ENCODE assay signal across 24 mouse cellular contexts in the genomic region with DNA sequence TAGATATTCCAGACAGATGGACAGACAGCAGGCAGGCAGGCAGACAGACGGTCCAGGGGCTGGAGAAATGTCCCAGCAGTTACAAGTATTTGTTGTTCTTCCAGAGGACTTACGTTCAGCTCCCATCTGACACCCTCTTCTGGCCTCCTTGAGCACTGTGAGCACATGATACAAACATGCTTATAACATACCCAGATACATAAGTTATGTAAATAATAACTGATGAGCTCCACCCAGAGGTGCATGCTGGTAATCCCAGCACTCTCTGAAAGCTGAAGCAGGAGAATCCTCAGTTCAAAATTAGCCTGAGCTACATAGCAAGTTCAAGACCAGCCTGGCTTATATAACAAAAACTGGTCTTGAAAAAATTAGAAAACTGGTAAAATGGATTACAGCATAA.
"Had no signal": no experiment of that assay in that cellular context is flagged by ENCODE, and none has a peak within 500 bp of the region (broad histone marks: within the 10 kb centered on the region; RNA-seq: fewer than 3 reads in every experiment).

No protein-coding gene starts in this region.

- ATAC-seq: hindbrain, embryonic 16.5 days; inflammation-experienced regulatory T-cells, adult 6 months; intestine, embryonic 15.5 days; intestine, postnatal 0 days; liver, embryonic 12.5 days had no signal

- DNase-seq: gastrocnemius, postnatal 14 days; gastrocnemius, postnatal 36 days; heart, adult 18-20 months; heart, postnatal 10 days; heart, postnatal 4 days; kidney, adult 18-20 months; kidney, adult 8-10 months; kidney, postnatal 10 days; kidney, postnatal 25 days; kidney, postnatal 4 days; layer of hippocampus, postnatal 36 days had no signal

- H3K4me2 ChIP-seq: heart, embryonic 12.5 days; hindbrain, embryonic 12.5 days; hindbrain, embryonic 14.5 days; intestine, embryonic 15.5 days; limb, embryonic 13.5 days; limb, embryonic 15.5 days; liver, embryonic 12.5 days had no signal

- H3K27me3 ChIP-seq: heart, embryonic 12.5 days; hindbrain, embryonic 12.5 days; intestine, embryonic 15.5 days; limb, embryonic 13.5 days; limb, embryonic 15.5 days; liver, embryonic 12.5 days had no signal

- H3K9ac ChIP-seq: heart, embryonic 12.5 days; hindbrain, embryonic 12.5 days; hindbrain, embryonic 14.5 days; intestine, embryonic 15.5 days; limb, embryonic 13.5 days; limb, embryonic 15.5 days; liver, embryonic 12.5 days had no signal

- H3K4me3 ChIP-seq: heart, embryonic 10.5 days; heart, embryonic 12.5 days; hindbrain, embryonic 10.5 days; hindbrain, embryonic 12.5 days; intestine, embryonic 15.5 days; layer of hippocampus, adult 2 months; limb, embryonic 13.5 days; limb, embryonic 15.5 days; liver, embryonic 12.5 days had no signal

- H3K9me3 ChIP-seq: heart, embryonic 10.5 days; heart, embryonic 12.5 days; hindbrain, embryonic 10.5 days; hindbrain, embryonic 12.5 days; intestine, embryonic 15.5 days; limb, embryonic 13.5 days; limb, embryonic 15.5 days; liver, embryonic 12.5 days had no signal

- H3K27ac ChIP-seq: heart, embryonic 10.5 days; hindbrain, embryonic 10.5 days; hindbrain, embryonic 12.5 days; hindbrain, embryonic 14.5 days; intestine, embryonic 15.5 days; layer of hippocampus, adult 2 months; limb, embryonic 13.5 days; limb, embryonic 15.5 days; liver, embryonic 12.5 days had no signal

- H3K4me1 ChIP-seq: heart, embryonic 10.5 days; heart, embryonic 12.5 days; hindbrain, embryonic 10.5 days; hindbrain, embryonic 12.5 days; intestine, embryonic 15.5 days; limb, embryonic 13.5 days; limb, embryonic 15.5 days had no signal
